23 mouse cellular contexts compared by ENCODE assay signal in the genomic region with DNA sequence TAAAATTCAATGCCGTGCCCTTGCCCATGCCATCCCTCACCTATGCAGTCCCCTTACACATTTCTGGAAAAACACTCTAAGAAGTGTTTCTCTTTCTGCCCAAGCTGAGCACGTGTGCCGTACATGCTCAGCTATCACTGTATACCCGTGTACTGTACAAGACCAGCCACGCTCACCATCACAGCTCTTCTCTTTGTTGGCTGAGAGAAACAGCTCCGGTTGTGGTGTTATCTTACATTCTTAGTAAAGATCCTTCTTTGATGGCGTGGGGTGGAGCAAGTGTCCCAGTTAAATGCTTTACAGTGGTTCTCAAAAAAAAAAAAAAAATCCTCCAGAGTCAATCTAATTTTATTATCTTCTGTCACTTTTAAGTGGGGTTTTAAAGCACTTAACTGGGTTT.
DNase-seq lines count a peak whose midpoint lies in the region; ATAC-seq and TF ChIP-seq lines count a peak whose summit lies in the region.
"Had no signal": no experiment of that assay in that cellular context is flagged by ENCODE, and none has a peak within 500 bp of the region (broad histone marks: within the 10 kb centered on the region; RNA-seq: fewer than 3 reads in every experiment).

No protein-coding gene starts in this region.

- H3K27me3 ChIP-seq in heart, embryonic 13.5 days (replicated peaks): no peaks in the 10 kb centered on the region
- H3K27me3 ChIP-seq in kidney, embryonic 15.5 days: no peaks in the 10 kb centered on the region
- H3K27me3 ChIP-seq in kidney, postnatal 0 days (ENCODE audit: insufficient read depth, low read length): no peaks in the 10 kb centered on the region
- no peaks in the 10 kb centered on the region for H3K27me3 ChIP-seq in embryonic facial prominence, embryonic 10.5 days (replicated peaks; ENCODE audit: low read depth, poor library complexity, severe bottlenecking)
- peaks cover 8% of the 10 kb centered on the region for H3K27me3 ChIP-seq in forebrain, embryonic 10.5 days (ENCODE audit: poor library complexity, severe bottlenecking)
- H3K27me3 ChIP-seq: embryonic facial prominence, embryonic 12.5 days; Patski had no signal

- H3K4me3 ChIP-seq in heart, embryonic 13.5 days: no peak overlapping the region
- no peak overlapping the region for H3K4me3 ChIP-seq in kidney, embryonic 15.5 days (replicated peaks)
- H3K4me3 ChIP-seq in kidney, postnatal 0 days (replicated peaks; ENCODE audit: low read depth, low read length): no peak overlapping the region
- H3K4me3 ChIP-seq in embryonic facial prominence, embryonic 10.5 days: no peak overlapping the region
- no peak overlapping the region for H3K4me3 ChIP-seq in forebrain, embryonic 10.5 days
- H3K4me3 ChIP-seq: embryonic facial prominence, embryonic 12.5 days; forebrain, embryonic 12.5 days had no signal

- TF ChIP-seq CTCF in kidney, postnatal 0 days (IDR thresholded peaks at IDR 0.05; ENCODE audit: low read depth): no peak

- H3K9ac ChIP-seq in heart, embryonic 13.5 days: no peak overlapping the region
- no peak overlapping the region for H3K9ac ChIP-seq in kidney, embryonic 15.5 days
- no peak overlapping the region for H3K9ac ChIP-seq in kidney, postnatal 0 days (ENCODE audit: low read depth, low read length)
- H3K9ac ChIP-seq: embryonic facial prominence, embryonic 12.5 days; forebrain, embryonic 12.5 days had no signal

- 62% methylated on average over 7 of the region's 7 CpGs for WGBS in heart, embryonic 13.5 days
- WGBS in kidney, embryonic 15.5 days: 54% methylated on average over 7 of the region's 7 CpGs
- WGBS in kidney, postnatal 0 days: 48% methylated on average over 7 of the region's 7 CpGs
- 85% methylated on average over 7 of the region's 7 CpGs for WGBS in embryonic facial prominence, embryonic 10.5 days
- 90% methylated on average over 7 of the region's 7 CpGs for WGBS in forebrain, embryonic 10.5 days

- peak overlapping the region; percentile 48 for H3K27ac ChIP-seq in heart, embryonic 13.5 days (replicated peaks)
- H3K27ac ChIP-seq in kidney, embryonic 15.5 days: peak overlapping the region; percentile 73
- H3K27ac ChIP-seq in kidney, postnatal 0 days: no peak overlapping the region
- H3K27ac ChIP-seq in embryonic facial prominence, embryonic 10.5 days (replicated peaks): no peak overlapping the region
- H3K27ac ChIP-seq in forebrain, embryonic 10.5 days: no peak overlapping the region
- H3K27ac ChIP-seq: embryonic facial prominence, embryonic 12.5 days; forebrain, embryonic 12.5 days had no signal

- H3K36me3 ChIP-seq in heart, embryonic 13.5 days: no peaks in the 10 kb centered on the region
- no peaks in the 10 kb centered on the region for H3K36me3 ChIP-seq in kidney, embryonic 15.5 days
- no peaks in the 10 kb centered on the region for H3K36me3 ChIP-seq in kidney, postnatal 0 days (ENCODE audit: insufficient read depth, low read length)
- no peaks in the 10 kb centered on the region for H3K36me3 ChIP-seq in embryonic facial prominence, embryonic 10.5 days (replicated peaks)
- no peaks in the 10 kb centered on the region for H3K36me3 ChIP-seq in forebrain, embryonic 10.5 days (replicated peaks)
- H3K36me3 ChIP-seq: embryonic facial prominence, embryonic 12.5 days; forebrain, embryonic 12.5 days had no signal

- H3K4me1 ChIP-seq in heart, embryonic 13.5 days: peaks cover 55% of the 10 kb centered on the region
- H3K4me1 ChIP-seq in kidney, embryonic 15.5 days: peaks cover 44% of the 10 kb centered on the region
- peaks cover 27% of the 10 kb centered on the region for H3K4me1 ChIP-seq in kidney, postnatal 0 days (replicated peaks; ENCODE audit: insufficient read depth, low read length)
- H3K4me1 ChIP-seq in embryonic facial prominence, embryonic 10.5 days: peaks cover 34% of the 10 kb centered on the region
- peaks cover 41% of the 10 kb centered on the region for H3K4me1 ChIP-seq in forebrain, embryonic 10.5 days

- H3K9me3 ChIP-seq in heart, embryonic 13.5 days: no peaks in the 10 kb centered on the region
- H3K9me3 ChIP-seq in kidney, embryonic 15.5 days (replicated peaks): no peaks in the 10 kb centered on the region
- H3K9me3 ChIP-seq in kidney, postnatal 0 days (replicated peaks; ENCODE audit: low read length): no peaks in the 10 kb centered on the region
- no peaks in the 10 kb centered on the region for H3K9me3 ChIP-seq in embryonic facial prominence, embryonic 10.5 days
- no peaks in the 10 kb centered on the region for H3K9me3 ChIP-seq in forebrain, embryonic 10.5 days
- H3K9me3 ChIP-seq: embryonic facial prominence, embryonic 12.5 days; forebrain, embryonic 12.5 days had no signal

- no peak for ATAC-seq in heart, embryonic 13.5 days (ENCODE audit: extremely low read depth, insufficient number of reproducible peaks, low FRiP score, low TSS enrichment)
- ATAC-seq in kidney, embryonic 15.5 days (replicated peaks; ENCODE audit: low FRiP score): peak; percentile 27; the same call in 1 of the 2 replicates
- no peak for ATAC-seq in kidney, postnatal 0 days (replicated peaks; ENCODE audit: low FRiP score, low read depth)
- ATAC-seq: activated CD4-positive, CD25-positive, alpha-beta regulatory T cell, adult 4 months; forebrain, embryonic 14.5 days; forebrain, embryonic 16.5 days; Patski had no signal

- H3K4me2 ChIP-seq in heart, embryonic 13.5 days: no peak overlapping the region
- H3K4me2 ChIP-seq in kidney, embryonic 15.5 days: no peak overlapping the region
- H3K4me2 ChIP-seq in kidney, postnatal 0 days (ENCODE audit: low read length): no peak overlapping the region
- H3K4me2 ChIP-seq: embryonic facial prominence, embryonic 12.5 days; forebrain, embryonic 12.5 days had no signal

- DNase-seq in heart, adult 8-10 months (ENCODE audit: low spot score): no peak
- no peak for DNase-seq in kidney, postnatal 14 days
- DNase-seq in kidney, postnatal 0 days (ENCODE audit: low spot score): peak; percentile 71
- no peak for DNase-seq in kidney, postnatal 4 days
- DNase-seq in embryonic facial prominence, embryonic 10.5 days (ENCODE audit: low spot score): peak; percentile 5
- no peak for DNase-seq in forebrain, embryonic 10.5 days (ENCODE audit: extremely low spot score, low spot score)
- DNase-seq: adrenal gland, adult 8-10 months; adrenal gland, postnatal 14 days; adrenal gland, postnatal 36 days; cerebellum, adult 11-12 months; cerebellum, adult 2 months; cerebellum, adult 9-10 months; cerebellum, postnatal 10 days; cerebellum, postnatal 25 days; embryo, embryonic 11 days had no signal

Comparison
In these comparisons a context has a peak if more than half of its experiments do, and no peak if none do; other contexts are left out.
1. H3K27ac ChIP-seq: peak in heart, embryonic 13.5 days (single experiment) and kidney, embryonic 15.5 days (single experiment); none in kidney, postnatal 0 days (single experiment), embryonic facial prominence, embryonic 10.5 days (single experiment) and forebrain, embryonic 10.5 days (single experiment).
2. DNase-seq: peak in kidney, postnatal 0 days (single experiment) and embryonic facial prominence, embryonic 10.5 days (single experiment); none in heart, adult 8-10 months (single experiment), kidney, postnatal 14 days (single experiment), kidney, postnatal 4 days (0 of 2) and forebrain, embryonic 10.5 days (single experiment).